Mouse (Mus musculus): ENCODE results near the gene Zfp872. TPM values are rescaled to one million over a fixed set of nuclear protein-coding genes. Genes with fewer than 3 reads are reported as not detected.
"Not testable (repeated sequence)": the region's sequence is repeated elsewhere in the genome, so short reads cannot be mapped to it uniquely, and the experiment has no call there.

The Zfp872 gene
- total RNA-seq, 2 experiments from 2014 or later = 0.78 to 0.83 TPM

GRCm38 (mm10) chr9:22167751-22168150, 20.1 kb upstream of the Zfp872 start:
- intact Hi-C loops (cut with DNase I) = no loop called here
- DNase-seq = no peak

DNA sequence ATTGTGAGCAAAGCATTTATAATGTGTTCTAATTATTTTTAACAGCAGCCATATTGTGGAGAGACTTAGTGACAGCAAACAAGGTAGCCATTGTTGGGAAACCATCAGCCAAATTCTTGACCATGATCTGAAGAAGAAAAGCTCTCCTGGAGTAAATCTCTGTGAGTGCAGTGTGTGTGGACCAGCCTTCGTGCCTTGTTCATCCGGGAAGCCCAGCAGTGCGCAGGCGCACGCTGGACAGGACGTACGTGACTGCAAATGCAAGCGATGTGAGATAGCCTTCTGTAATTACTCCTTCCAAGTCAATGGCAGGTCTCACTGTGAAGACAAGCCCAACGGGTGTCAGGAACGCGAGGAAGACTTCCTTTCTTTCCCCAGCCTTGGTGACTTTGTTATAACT, 18.6 kb upstream of the Zfp872 start:
- DNase-seq = no peak
- intact Hi-C loops (cut with DNase I) = no loop called here

GRCm38 (mm10) chr9:22172318-22172717, 15.6 kb upstream of the Zfp872 start:
- intact Hi-C loops (cut with DNase I) = no loop called here
- DNase-seq = no peak

GRCm38 (mm10) chr9:22196412-22196811, 8.5 kb downstream of the Zfp872 start:
- no peak for DNase-seq
- intact Hi-C loops (cut with DNase I) = no loop called here

DNA sequence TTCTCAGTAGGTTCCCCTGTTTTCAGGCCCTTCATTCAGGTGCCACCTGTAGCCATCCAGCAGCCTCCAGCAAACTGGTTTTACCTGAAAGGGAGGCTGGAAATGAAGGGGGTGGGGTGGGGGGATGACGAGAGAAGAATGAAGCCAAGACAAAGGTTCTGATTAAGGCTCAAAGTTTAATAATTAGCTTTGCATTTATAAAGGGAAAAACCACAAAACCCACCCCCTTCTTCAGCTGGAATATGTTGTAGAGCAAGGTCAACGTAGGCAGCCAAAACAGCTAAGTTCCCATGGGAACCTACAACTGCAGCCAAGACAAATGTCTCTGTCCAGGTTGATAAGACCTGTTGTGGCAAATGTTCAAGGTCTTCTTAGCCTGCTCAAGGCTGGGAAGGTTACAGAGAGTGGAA, 25.9 kb downstream of the Zfp872 start:
- no peak for DNase-seq
- intact Hi-C loops (cut with DNase I) = no loop called here

- DNase-seq = no peak
- intact Hi-C loops (cut with DNase I) = no loop called here
These were observed 26.7 kb downstream of the Zfp872 start for GRCm38 (mm10) chr9:22214549-22214948.

DNA sequence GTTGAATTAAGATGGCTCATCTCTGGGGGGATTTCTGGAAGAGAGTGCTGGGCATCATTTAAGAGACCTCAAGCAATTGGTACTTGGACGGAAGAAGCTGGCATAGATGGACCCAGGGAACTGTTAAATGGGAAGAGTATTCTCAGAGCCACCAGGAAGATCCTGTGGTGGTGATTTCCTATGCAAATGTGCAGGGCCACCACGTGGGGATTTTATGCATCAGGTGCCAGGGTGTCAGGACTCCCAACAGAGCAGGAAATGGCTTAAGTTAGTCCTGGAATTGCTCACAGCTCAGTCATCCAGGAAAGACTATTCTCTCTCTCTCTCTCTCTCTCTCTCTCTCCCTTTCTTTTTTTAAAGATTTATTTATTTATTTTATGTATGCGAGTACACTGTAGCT, 28.8 kb downstream of the Zfp872 start:
- intact Hi-C loops (cut with DNase I) = no loop called here
- no peak for DNase-seq

DNA sequence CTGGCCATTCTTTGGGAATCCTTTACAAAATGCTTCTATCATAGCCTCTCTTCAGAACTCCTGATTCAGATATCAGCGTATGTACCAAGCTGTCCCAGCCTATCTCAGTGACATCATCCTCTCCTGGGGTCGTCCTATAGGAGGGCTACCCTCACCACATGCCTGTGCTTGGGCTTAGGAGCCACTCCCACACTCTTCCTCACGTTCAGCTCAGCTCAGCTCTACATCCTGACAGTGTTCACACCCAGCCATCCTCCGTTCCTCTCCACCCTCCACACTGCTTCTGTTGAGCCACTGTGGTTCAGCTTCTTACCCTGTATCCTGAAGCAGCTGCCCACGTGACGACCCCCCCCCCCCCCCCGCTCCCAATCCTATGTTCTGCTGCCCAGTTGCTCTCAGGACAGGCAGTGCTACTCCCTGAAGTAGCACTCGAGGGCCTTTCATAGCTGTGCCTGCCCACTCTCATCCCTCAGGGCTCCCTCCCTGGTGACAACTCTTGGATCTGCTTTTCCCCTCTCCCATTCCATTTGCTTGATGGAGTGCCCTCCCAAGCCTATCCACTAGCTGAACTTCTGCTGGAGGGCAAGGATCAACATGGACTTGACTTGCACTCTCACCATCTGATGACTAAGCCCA, 30.1 kb downstream of the Zfp872 start:
- no peak for DNase-seq
- intact Hi-C loops (cut with DNase I) = no loop called here

DNA sequence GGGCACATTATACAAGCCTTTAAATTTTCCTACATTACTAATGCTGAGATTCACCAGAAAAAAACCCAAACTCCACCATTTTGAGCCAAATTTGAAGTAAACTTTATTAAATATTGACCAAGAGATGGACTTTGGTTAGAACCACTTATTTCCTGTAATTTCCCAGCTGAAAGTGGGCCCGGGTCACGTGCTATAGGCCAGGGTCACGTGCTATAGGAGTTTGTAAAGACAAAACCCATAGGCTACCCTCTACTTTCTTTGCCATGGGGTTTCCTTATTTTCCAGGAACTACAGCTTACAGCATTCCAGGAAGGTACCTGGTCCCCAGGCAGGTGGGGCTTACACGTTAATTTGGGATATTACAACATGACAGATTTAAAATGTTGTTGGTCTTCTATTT, 36.2 kb downstream of the Zfp872 start:
- no peak for DNase-seq
- intact Hi-C loops (cut with DNase I) = no loop called here

GRCm38 (mm10) chr9:22224536-22225503, 36.9 kb downstream of the Zfp872 start:
- DNase-seq = peak; percentile 49
- intact Hi-C loops (cut with DNase I) = no loop called here

DNA sequence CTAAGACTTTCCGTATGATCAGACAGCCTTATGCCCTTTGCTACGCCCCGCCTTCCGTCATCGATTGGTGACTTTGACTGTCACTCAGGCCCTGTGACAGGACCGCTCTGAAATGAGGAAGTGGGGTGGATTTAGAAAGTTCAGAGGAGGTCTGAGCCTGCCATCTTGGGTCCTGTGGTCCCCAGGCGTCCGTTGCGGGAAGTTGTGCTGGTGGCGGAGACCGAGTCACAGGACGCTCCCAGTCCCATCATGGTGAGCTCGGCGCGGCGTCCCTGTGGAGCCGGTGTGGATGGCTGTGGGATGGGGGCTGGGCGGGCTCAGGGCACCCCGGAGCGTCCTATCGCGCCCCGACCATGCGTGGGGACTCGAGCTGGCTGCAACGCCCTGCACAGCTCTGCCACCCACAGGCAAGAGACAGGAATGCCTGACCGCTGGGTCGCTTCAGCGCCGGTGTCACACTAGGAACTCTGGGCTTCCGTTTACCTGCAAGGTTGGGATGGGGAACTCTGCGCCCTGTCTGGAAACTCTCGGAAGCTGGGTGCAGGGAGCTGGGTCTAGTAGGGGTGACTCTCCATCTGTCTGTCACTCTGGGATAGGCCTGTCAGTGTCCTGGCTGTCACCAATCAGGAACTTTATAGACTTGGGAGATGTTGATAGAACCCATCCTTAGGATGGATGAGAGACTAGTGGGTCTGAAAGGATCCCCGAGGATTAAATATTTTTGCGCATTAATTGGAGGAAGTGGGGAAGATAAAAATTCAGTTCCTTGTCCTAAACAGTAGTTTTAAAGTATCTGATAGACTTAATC, 37.9 kb downstream of the Zfp872 start, which contains the start of gene Zfp809:
TSS of gene Zfp809 (plus strand) at position 134 of the 808 bp plus-strand sequence.
- intact Hi-C loops (cut with DNase I) = no loop called here
- peak; percentile 99 for DNase-seq

DNA sequence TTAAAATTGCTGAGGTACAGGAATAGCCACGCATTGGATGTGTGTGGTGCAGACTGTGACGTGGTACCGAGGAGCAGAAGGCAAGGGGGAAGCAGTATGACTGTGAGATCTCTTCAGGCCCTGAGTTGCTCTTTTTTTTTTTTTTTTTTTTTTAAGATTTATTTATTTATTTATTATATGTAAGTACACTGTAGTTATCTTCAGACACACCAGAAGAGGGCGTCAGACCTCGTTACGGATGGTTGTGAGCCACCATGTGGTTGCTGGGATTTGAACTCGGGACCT, 38.4 kb downstream of the Zfp872 start:
- intact Hi-C loops (cut with DNase I); DNase-seq: not testable (repeated sequence)

GRCm38 (mm10) chr9:22226846-22227245, 39.0 kb downstream of the Zfp872 start:
- intact Hi-C loops (cut with DNase I) = no loop called here
- DNase-seq = peak; percentile 53

GRCm38 (mm10) chr9:22229386-22230026, 41.6 kb downstream of the Zfp872 start:
- DNase-seq = no peak
- intact Hi-C loops (cut with DNase I) = loop anchor here (10.0 kb wide), 1 partner anchor 175 kb away; no protein-coding TSS in a partner anchor

DNA sequence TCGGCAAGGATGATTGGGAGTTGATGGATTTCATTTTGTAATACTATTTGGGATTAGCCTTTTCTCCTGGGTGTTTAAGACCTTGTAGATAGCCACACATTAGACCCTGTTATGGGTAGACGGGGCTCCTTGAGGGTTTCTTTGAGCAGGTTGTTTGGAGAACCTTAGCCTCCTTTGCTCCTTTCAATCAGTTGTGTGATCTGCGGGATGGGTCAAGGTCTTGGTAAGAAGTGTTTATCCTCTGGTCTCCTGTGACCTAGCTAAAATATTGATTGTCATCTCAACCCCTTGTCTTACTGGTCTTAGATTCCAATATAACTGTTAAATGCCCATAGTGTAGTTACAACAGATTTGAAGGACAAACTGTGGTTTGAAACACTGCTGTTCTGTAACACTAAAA, 42.2 kb downstream of the Zfp872 start:
- intact Hi-C loops (cut with DNase I) = loop anchor here (10.0 kb wide), 1 partner anchor 175 kb away; no protein-coding TSS in a partner anchor
- DNase-seq = no peak

GRCm38 (mm10) chr9:22230556-22230955, 42.7 kb downstream of the Zfp872 start:
- intact Hi-C loops (cut with DNase I) = loop anchor here (10.0 kb wide), 1 partner anchor 174 kb away; no protein-coding TSS in a partner anchor
- no peak for DNase-seq

DNA sequence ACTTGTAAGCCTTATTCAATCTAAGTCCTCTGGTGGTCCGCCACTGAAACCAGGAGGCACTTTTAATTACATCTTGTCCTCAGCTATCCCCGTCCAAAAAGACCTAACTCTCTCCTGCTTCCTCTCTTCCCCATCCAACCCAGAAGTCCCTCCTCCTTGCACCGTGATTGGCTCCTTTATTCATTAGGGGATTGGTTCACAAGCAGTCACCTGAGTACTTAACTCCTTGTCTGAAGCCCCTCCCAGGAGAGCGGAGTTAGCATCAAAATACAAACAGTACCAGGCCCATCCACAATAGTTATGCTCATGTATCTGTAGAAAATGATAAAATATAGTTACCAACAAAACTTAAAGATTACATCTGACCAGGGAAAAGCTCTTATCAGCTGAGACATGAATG, 52.1 kb downstream of the Zfp872 start:
- no peak for DNase-seq
- intact Hi-C loops (cut with DNase I) = no loop called here

DNA sequence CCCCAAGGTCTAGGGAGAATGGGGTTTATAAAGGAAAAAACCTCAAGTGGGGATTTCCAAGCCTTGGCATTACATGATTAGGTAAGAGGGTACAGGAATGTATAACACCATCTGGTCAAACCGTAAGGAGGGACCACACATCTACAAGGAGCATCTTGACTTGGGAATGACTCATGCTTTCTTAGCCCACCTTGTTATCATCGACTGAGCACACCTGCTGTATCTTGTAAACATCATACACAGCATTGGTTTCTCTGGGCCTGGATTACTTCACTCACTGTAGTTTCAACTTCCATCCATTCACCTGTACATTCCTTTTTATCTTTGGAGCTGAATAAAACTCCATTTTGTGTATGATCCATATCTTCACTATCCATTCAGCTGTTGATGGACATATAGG, 56.4 kb downstream of the Zfp872 start:
- no peak for DNase-seq
- intact Hi-C loops (cut with DNase I) = no loop called here
